Mouse (Mus musculus) kidney, embryonic 14.5 days (tissue): ENCODE data around the gene Prf1. TPM values are rescaled to one million over a fixed set of nuclear protein-coding genes. Genes with fewer than 3 reads are reported as not detected.

ENCODE experiments used
- ATAC-seq: fragments of 200-750 bp; cut with Nextera tagmentation; 2 replicates; pipeline ENCODE4 v1.8.0; 2017; ENCODE audit warnings: moderate number of reproducible peaks, mild to moderate bottlenecking, moderate TSS enrichment, moderate library complexity; ENCODE audit not compliant: low FRiP score, low TSS enrichment
- H3K27ac ChIP-seq: fragments of 300-500 bp; sonication (generic); 2 replicates; pipeline ENCODE4 v1.5.1; 2014; ENCODE audit warnings: low read depth, mild to moderate bottlenecking, low read length, moderate library complexity, mixed read lengths
- H3K27me3 ChIP-seq: fragments of 300-500 bp; sonication (generic); 2 replicates; pipeline ENCODE4 v1.6.1; 2014; ENCODE audit warnings: mild to moderate bottlenecking, low read length; ENCODE audit not compliant: control insufficient read depth, insufficient read depth
- H3K36me3 ChIP-seq: fragments of 300-500 bp; sonication (generic); 2 replicates; pipeline ENCODE4 v1.6.1; 2014; ENCODE audit warnings: low read length, mixed read lengths; ENCODE audit not compliant: control insufficient read depth, insufficient read depth
- H3K4me1 ChIP-seq: fragments of 300-500 bp; sonication (generic); 2 replicates; pipeline ENCODE4 v1.6.1; 2014; ENCODE audit warnings: low read length, mixed read lengths; ENCODE audit not compliant: control insufficient read depth, insufficient read depth
- H3K4me2 ChIP-seq: fragments of 300-500 bp; sonication (generic); replicated peaks from 2 replicates; pipeline ENCODE4 v1.6.1; 2014; ENCODE audit warnings: low read depth, mild to moderate bottlenecking, low read length
- H3K4me3 ChIP-seq: fragments of 300-500 bp; sonication (generic); 2 replicates; pipeline ENCODE4 v1.5.1; 2014; ENCODE audit warnings: mild to moderate bottlenecking, low read length
- H3K9ac ChIP-seq: fragments of 300-500 bp; sonication (generic); 2 replicates; pipeline ENCODE4 v1.6.1; 2014; ENCODE audit warnings: low read depth, mild to moderate bottlenecking, low read length, moderate library complexity
- H3K9me3 ChIP-seq: fragments of 300-500 bp; sonication (generic); 2 replicates; pipeline ENCODE4 v1.6.1; 2016; ENCODE audit warnings: low read length; ENCODE audit not compliant: control insufficient read depth
- WGBS: fragments of 180-500 bp; shearing (Covaris S2); extraction: QIAGEN DNeasy Blood & Tissue Kit; methylation state at CpG from one replicate; pipeline ENCODE4 v1.1.7; 2014; 5-methylcytosine and 5-hydroxymethylcytosine counted together
- polyA plus RNA-seq: library from polyadenylated mRNA; unstranded; fragments of >200 nt; fragmentation: Nextera tagmentation; extraction: Ambion mirVana; gene quantifications from 2 replicates; pipeline ENCODE4 v1.2.1, GENCODE M21; 2014

Gene Prf1
- polyA plus RNA-seq, 1 experiment from 2014 or later = not detected

- 60% methylated on average over 14 of the region's 14 CpGs for WGBS
- Histone ChIP-seq H3K4me3 (no peak overlapping the region), H3K9ac (no peak overlapping the region), H3K36me3 (no peaks in the 10 kb centered on the region), H3K4me2 (no peak overlapping the region), H3K4me1 (0 out of 2 replicates have a peak, but pooled peaks cover 7% of the 10 kb centered on the region), H3K27me3 (no peaks in the 10 kb centered on the region; the same call in 1 of the 2 replicates), H3K27ac (no peak overlapping the region), H3K9me3 (no peaks in the 10 kb centered on the region)
- ATAC-seq = no peak
These were observed 19.5 kb upstream of the Prf1 start for GRCm38 (mm10) chr10:61277918-61278674.

DNA sequence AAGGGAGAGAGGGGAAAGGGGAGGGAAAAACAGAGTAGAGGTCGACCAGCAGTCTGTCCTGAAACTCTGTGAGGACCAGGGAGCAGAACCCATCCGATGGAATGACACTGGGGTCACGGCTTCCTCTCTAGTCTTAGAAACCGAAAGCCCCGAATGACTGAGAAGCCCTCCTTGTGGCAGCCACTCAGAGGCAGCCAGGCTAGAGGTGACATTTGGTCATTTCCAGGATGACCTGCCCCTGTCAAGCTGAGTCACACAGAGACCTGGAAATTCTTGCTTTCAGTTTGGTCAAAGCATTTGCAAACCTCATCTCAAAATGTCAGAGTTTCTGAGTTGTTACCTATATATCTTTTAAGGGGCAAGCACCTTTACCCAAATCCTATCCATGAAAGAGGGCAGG is 16.5 kb upstream of the Prf1 start:
- Histone ChIP-seq H3K36me3 (no peaks in the 10 kb centered on the region), H3K4me1 (peaks cover 13% of the 10 kb centered on the region; the same call in 1 of the 2 replicates), H3K27ac (no peak overlapping the region), H3K27me3 (no peaks in the 10 kb centered on the region), H3K9me3 (no peaks in the 10 kb centered on the region), H3K4me3 (no peak overlapping the region), H3K4me2 (no peak overlapping the region), H3K9ac (no peak overlapping the region)
- 66% methylated on average over 5 of the region's 5 CpGs for WGBS
- no peak for ATAC-seq

- no peaks in the 10 kb centered on the region for H3K27me3 ChIP-seq
- no peak overlapping the region for H3K27ac ChIP-seq
- H3K4me1 ChIP-seq = peaks cover 14% of the 10 kb centered on the region; the same call in 1 of the 2 replicates
- ATAC-seq = no peak
- no peak overlapping the region for H3K4me2 ChIP-seq
- H3K9ac ChIP-seq = no peak overlapping the region
- WGBS = 91% methylated on average over 4 of the region's 4 CpGs
- H3K36me3 ChIP-seq = no peaks in the 10 kb centered on the region
- H3K9me3 ChIP-seq = no peaks in the 10 kb centered on the region
- H3K4me3 ChIP-seq = no peak overlapping the region
These were observed 13.3 kb upstream of the Prf1 start for GRCm38 (mm10) chr10:61284309-61284708.

- Histone ChIP-seq H3K4me2 (no peak overlapping the region), H3K9me3 (no peaks in the 10 kb centered on the region), H3K4me3 (no peak overlapping the region), H3K27me3 (no peaks in the 10 kb centered on the region), H3K9ac (no peak overlapping the region), H3K27ac (no peak overlapping the region; the same call in 1 of the 2 replicates), H3K36me3 (no peaks in the 10 kb centered on the region), H3K4me1 (peaks cover 14% of the 10 kb centered on the region; the same call in 1 of the 2 replicates)
- 45% methylated on average over 11 of the region's 11 CpGs for WGBS
- ATAC-seq = peak; percentile 61; the same call in 1 of the 2 replicates
These were observed 12.4 kb upstream of the Prf1 start for GRCm38 (mm10) chr10:61285271-61285670.

- Histone ChIP-seq H3K9ac (no peak overlapping the region), H3K9me3 (no peaks in the 10 kb centered on the region), H3K36me3 (no peaks in the 10 kb centered on the region), H3K4me3 (no peak overlapping the region), H3K27ac (no peak overlapping the region), H3K27me3 (no peaks in the 10 kb centered on the region), H3K4me1 (peaks cover 14% of the 10 kb centered on the region; the same call in 1 of the 2 replicates), H3K4me2 (no peak overlapping the region)
- WGBS = 62% methylated on average over 7 of the region's 7 CpGs
- peak; percentile 30; the same call in 1 of the 2 replicates for ATAC-seq
These were observed 11.4 kb upstream of the Prf1 start for GRCm38 (mm10) chr10:61286246-61286645.

- Histone ChIP-seq H3K27me3 (no peaks in the 10 kb centered on the region), H3K4me3 (no peak overlapping the region), H3K36me3 (no peaks in the 10 kb centered on the region), H3K4me1 (peaks cover 13% of the 10 kb centered on the region; the same call in 1 of the 2 replicates), H3K9me3 (no peaks in the 10 kb centered on the region), H3K27ac (no peak overlapping the region), H3K4me2 (no peak overlapping the region), H3K9ac (no peak overlapping the region)
- 67% methylated on average over 2 of the region's 2 CpGs for WGBS
- no peak for ATAC-seq
These were observed 7.6 kb upstream of the Prf1 start for GRCm38 (mm10) chr10:61290016-61290415.

- peaks cover 9% of the 10 kb centered on the region; the same call in 1 of the 2 replicates for H3K4me1 ChIP-seq
- H3K27me3 ChIP-seq = no peaks in the 10 kb centered on the region
- no peak overlapping the region for H3K9ac ChIP-seq
- no peaks in the 10 kb centered on the region for H3K9me3 ChIP-seq
- no peak overlapping the region for H3K27ac ChIP-seq
- H3K36me3 ChIP-seq = no peaks in the 10 kb centered on the region
- ATAC-seq = no peak
- H3K4me3 ChIP-seq = no peak overlapping the region
- H3K4me2 ChIP-seq = no peak overlapping the region
- WGBS = 77% methylated on average over 2 of the region's 2 CpGs
These were observed 7.2 kb upstream of the Prf1 start for GRCm38 (mm10) chr10:61290479-61290878.

GRCm38 (mm10) chr10:61294242-61294641 is 3.4 kb upstream of the Prf1 start:
- H3K36me3 ChIP-seq = no peaks in the 10 kb centered on the region
- H3K27ac ChIP-seq = no peak overlapping the region
- no peak overlapping the region for H3K9ac ChIP-seq
- H3K4me3 ChIP-seq = no peak overlapping the region
- H3K9me3 ChIP-seq = no peaks in the 10 kb centered on the region
- 80% methylated on average over 8 of the region's 8 CpGs for WGBS
- H3K27me3 ChIP-seq = no peaks in the 10 kb centered on the region
- no peak overlapping the region for H3K4me2 ChIP-seq
- no peak for ATAC-seq
- no peaks in the 10 kb centered on the region for H3K4me1 ChIP-seq

DNA sequence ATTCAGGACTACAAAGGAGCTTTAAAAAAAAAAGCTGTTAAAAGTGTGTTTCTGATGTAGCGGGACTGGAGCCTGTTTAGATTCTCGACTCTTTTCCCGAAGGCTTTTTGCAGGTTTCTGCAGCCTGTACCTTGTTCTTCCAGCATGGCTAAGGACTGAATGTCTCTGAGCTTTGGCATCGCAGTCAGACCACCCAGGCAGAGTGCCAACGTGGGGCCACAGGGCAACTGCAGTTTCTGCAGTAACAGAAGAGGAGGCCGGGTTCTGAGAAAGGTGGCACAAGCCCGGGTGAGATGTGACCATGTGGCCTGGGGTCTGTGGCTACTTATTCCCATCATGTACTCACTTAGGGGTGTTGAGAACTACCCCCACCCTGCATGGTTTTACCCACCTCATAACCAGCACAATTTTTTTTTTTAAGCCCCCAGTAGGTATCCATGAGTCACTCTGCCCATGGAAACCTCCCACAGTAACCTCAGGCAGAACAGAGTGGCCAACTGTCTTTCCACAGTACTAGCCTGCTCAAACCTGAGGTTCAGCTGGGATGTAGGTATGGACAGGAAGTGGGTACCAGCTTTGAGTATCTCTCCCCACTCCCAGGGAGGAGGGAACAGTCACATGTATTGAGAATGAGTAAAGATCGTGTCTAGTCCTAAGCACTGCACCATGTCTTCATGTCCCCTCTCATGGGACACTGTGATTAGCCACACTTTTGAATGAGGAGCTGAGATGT is 754 bp upstream of the Prf1 start:
- no peak overlapping the region for H3K27ac ChIP-seq
- WGBS = 81% methylated on average over 8 of the region's 8 CpGs
- no peak overlapping the region for H3K4me2 ChIP-seq
- no peaks in the 10 kb centered on the region for H3K27me3 ChIP-seq
- no peak overlapping the region for H3K9ac ChIP-seq
- H3K36me3 ChIP-seq = no peaks in the 10 kb centered on the region
- H3K4me3 ChIP-seq = no peak overlapping the region
- H3K4me1 ChIP-seq = no peaks in the 10 kb centered on the region
- no peak for ATAC-seq
- H3K9me3 ChIP-seq = no peaks in the 10 kb centered on the region
